In the genomic region with DNA sequence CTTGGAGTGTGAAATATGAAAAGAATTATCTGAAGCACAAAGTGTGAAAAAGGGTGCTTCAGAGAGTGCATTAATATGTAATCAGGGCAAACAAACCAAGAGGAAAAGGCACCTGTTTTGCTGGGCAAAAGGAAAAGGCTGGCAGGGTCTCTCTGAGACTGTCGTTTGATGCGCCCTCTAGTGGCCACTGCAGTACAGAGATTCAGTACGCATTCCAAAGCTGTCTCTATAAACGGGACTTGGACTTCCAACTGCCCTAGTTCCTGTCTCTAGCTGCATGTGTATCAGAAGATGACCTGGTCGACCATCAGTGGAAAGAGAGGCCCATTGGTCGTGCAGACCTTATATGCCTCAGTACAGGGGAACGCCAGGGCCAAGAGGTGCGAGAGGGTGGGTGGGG, we compare ENCODE assay signal across 7 mouse cellular contexts. TPM values are rescaled to one million over a fixed set of nuclear protein-coding genes. Genes with fewer than 3 reads are reported as not detected.
DNase-seq lines count a peak whose midpoint lies in the region; ATAC-seq and TF ChIP-seq lines count a peak whose summit lies in the region.

No protein-coding gene starts in this region.

- TF ChIP-seq CTCF in hindbrain, postnatal 0 days (IDR thresholded peaks at IDR 0.05; ENCODE audit: low read depth) = peak; percentile 90

- no peak overlapping the region for H3K9ac ChIP-seq in forebrain, embryonic 15.5 days (replicated peaks)
- H3K9ac ChIP-seq in hindbrain, postnatal 0 days (replicated peaks; ENCODE audit: low read length) = no peak overlapping the region
- H3K9ac ChIP-seq in midbrain, embryonic 12.5 days (replicated peaks) = no peak overlapping the region

- H3K4me2 ChIP-seq in forebrain, embryonic 15.5 days (replicated peaks) = no peak overlapping the region
- no peak overlapping the region for H3K4me2 ChIP-seq in hindbrain, postnatal 0 days (ENCODE audit: low read depth, low read length)
- no peak overlapping the region for H3K4me2 ChIP-seq in midbrain, embryonic 12.5 days (replicated peaks)

- no peaks in the 10 kb centered on the region for H3K4me1 ChIP-seq in forebrain, embryonic 15.5 days
- no peaks in the 10 kb centered on the region for H3K4me1 ChIP-seq in hindbrain, postnatal 0 days (ENCODE audit: insufficient read depth, low read length)
- no peaks in the 10 kb centered on the region for H3K4me1 ChIP-seq in midbrain, embryonic 12.5 days

- ATAC-seq in forebrain, embryonic 15.5 days (replicated peaks) = peak; percentile 78
- peak; percentile 78 for ATAC-seq in hindbrain, postnatal 0 days
- peak; percentile 81 for ATAC-seq in midbrain, embryonic 12.5 days (ENCODE audit: low FRiP score, low read depth)

- H3K27ac ChIP-seq in forebrain, embryonic 15.5 days (replicated peaks) = no peak overlapping the region
- no peak overlapping the region for H3K27ac ChIP-seq in hindbrain, postnatal 0 days
- H3K27ac ChIP-seq in midbrain, embryonic 12.5 days (replicated peaks) = no peak overlapping the region

- DNase-seq in Muller cell, postnatal 12 days (ENCODE audit: inconsistent ontology term) = peak; percentile 73
- peak; percentile 4 for DNase-seq in cerebellum, adult 11-12 months
- DNase-seq in hindbrain, postnatal 0 days (ENCODE audit: low spot score) = peak; percentile 90
- DNase-seq in left cerebral cortex, adult 18-20 months (ENCODE audit: low spot score in 2 of 2) = peak; percentile 68 to 80
- DNase-seq in right cerebral cortex, postnatal 4 days = peak; percentile 88

- no peaks in the 10 kb centered on the region for H3K36me3 ChIP-seq in forebrain, embryonic 15.5 days
- H3K36me3 ChIP-seq in hindbrain, postnatal 0 days (ENCODE audit: insufficient read depth, low read length) = no peaks in the 10 kb centered on the region
- H3K36me3 ChIP-seq in midbrain, embryonic 12.5 days = no peaks in the 10 kb centered on the region

- no peak overlapping the region for H3K4me3 ChIP-seq in forebrain, embryonic 15.5 days
- no peak overlapping the region for H3K4me3 ChIP-seq in hindbrain, postnatal 0 days (ENCODE audit: low read length)
- no peak overlapping the region for H3K4me3 ChIP-seq in midbrain, embryonic 12.5 days

- H3K27me3 ChIP-seq in forebrain, embryonic 15.5 days = no peaks in the 10 kb centered on the region
- H3K27me3 ChIP-seq in hindbrain, postnatal 0 days (ENCODE audit: insufficient read depth, low read length) = no peaks in the 10 kb centered on the region
- no peaks in the 10 kb centered on the region for H3K27me3 ChIP-seq in midbrain, embryonic 12.5 days

- 24% methylated on average over 8 of the region's 8 CpGs for WGBS in forebrain, embryonic 15.5 days
- WGBS in hindbrain, postnatal 0 days = 23% methylated on average over 8 of the region's 8 CpGs
- WGBS in midbrain, embryonic 12.5 days = 20% methylated on average over 8 of the region's 8 CpGs

- no peaks in the 10 kb centered on the region for H3K9me3 ChIP-seq in forebrain, embryonic 15.5 days
- no peaks in the 10 kb centered on the region for H3K9me3 ChIP-seq in hindbrain, postnatal 0 days (ENCODE audit: low read length)
- no peaks in the 10 kb centered on the region for H3K9me3 ChIP-seq in midbrain, embryonic 12.5 days

RNA-seq across cellular contexts. Expression of a gene that starts 58.7 kb away (rescaled TPM):
- 11.3 and 12.8 TPM in 2 replicates for polyA plus RNA-seq in forebrain, embryonic 15.5 days (2015; fragmentation: Nextera tagmentation; extraction: Ambion mirVana)
- total RNA-seq in hindbrain, postnatal 0 days (2014; rRNA removed) = 5.1 and 6.3 TPM in 2 replicates
- 6.1 and 6.8 TPM in 2 replicates for polyA plus RNA-seq in hindbrain, postnatal 0 days (2015; fragmentation: Nextera tagmentation; extraction: Ambion mirVana)
- 1 to 10 TPM; 7.8 to 9.4 TPM for total RNA-seq in left cerebral cortex, adult 18-20 months (2021)
- polyA plus RNA-seq in midbrain, embryonic 12.5 days (2016; fragmentation: Nextera tagmentation; extraction: Ambion mirVana) = 17.4 and 19.1 TPM in 2 replicates

Comparison
In these comparisons a context has a peak if more than half of its experiments do, and no peak if none do; other contexts are left out.
1. DNase-seq: peak in every context shown above with its lines; median percentile 90 in hindbrain, postnatal 0 days; 88 in right cerebral cortex, postnatal 4 days; 74 in left cerebral cortex, adult 18-20 months; 73 in Muller cell, postnatal 12 days; 4 in cerebellum, adult 11-12 months.